Mouse (Mus musculus) colon, adult 2 months (tissue): Measurements from ENCODE around the gene Nlgn1. TPM values are rescaled to one million over a fixed set of nuclear protein-coding genes. Genes with fewer than 3 reads are reported as not detected.

Source experiments
- polyA plus RNA-seq: library from polyadenylated mRNA; depleted of rRNA; stranded (reverse); fragments of >200 nt; gene quantifications from 2 replicates; pipeline ENCODE4 v1.2.3, GENCODE M21; 2012; rRNA removed

Nlgn1 gene
- polyA plus RNA-seq = 0.10 and 0.12 TPM in 2 replicates

GRCm38 (mm10) chr3:26332400-26333238 is at the start of gene Nlgn1:
Gene Nlgn1, minus strand, starts transcription at chr3:26332460.

